Mouse (Mus musculus): ENCODE measurements at regions not wholly inside any gene's neighbourhood (a gene's known extent, or its start where the extent isn't known, plus 50 kb on each side); places are given as distances from the start of the nearest gene placed in this dataset.

DNA sequence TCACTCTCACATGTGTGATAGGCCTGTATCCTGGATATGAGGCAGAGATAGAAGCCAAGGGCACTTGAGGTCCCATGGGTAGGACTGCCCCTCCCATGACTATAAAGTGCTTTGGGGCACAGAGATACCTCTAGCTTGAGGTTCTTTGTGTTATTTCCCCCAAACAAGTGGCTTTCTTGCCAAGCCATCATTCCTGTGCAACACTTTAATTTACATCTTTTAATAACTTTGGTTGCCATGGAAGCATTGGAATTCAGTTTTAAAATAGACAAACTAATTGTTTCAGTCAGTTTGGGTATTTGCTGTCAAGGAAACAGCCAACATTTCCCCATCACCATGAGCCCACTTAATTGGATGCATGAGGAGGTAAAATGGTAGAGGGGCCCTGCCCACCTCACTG lies 97.9 kb upstream of the Rbfox1 start:
- Histone ChIP-seq H3K9ac (ENCODE audit: low read depth, low read length) (no peak overlapping the region), H3K27me3 (ENCODE audit: control insufficient read depth, insufficient read depth, low read depth, low read length) (no peaks in the 10 kb centered on the region), H3K4me3 (ENCODE audit: low read depth, low read length) (no peak overlapping the region), H3K36me3 (ENCODE audit: control insufficient read depth, insufficient read depth, low read length) (no peaks in the 10 kb centered on the region), H3K4me2 (ENCODE audit: low read length) (no peak overlapping the region), H3K9me3 (replicated peaks; ENCODE audit: control insufficient read depth, low read length, poor library complexity, severe bottlenecking) (no peaks in the 10 kb centered on the region), H3K27ac (ENCODE audit: low read length) (no peak overlapping the region), H3K4me1 (ENCODE audit: control insufficient read depth, insufficient read depth, low read length) (no peaks in the 10 kb centered on the region)
- no peak for ATAC-seq

DNA sequence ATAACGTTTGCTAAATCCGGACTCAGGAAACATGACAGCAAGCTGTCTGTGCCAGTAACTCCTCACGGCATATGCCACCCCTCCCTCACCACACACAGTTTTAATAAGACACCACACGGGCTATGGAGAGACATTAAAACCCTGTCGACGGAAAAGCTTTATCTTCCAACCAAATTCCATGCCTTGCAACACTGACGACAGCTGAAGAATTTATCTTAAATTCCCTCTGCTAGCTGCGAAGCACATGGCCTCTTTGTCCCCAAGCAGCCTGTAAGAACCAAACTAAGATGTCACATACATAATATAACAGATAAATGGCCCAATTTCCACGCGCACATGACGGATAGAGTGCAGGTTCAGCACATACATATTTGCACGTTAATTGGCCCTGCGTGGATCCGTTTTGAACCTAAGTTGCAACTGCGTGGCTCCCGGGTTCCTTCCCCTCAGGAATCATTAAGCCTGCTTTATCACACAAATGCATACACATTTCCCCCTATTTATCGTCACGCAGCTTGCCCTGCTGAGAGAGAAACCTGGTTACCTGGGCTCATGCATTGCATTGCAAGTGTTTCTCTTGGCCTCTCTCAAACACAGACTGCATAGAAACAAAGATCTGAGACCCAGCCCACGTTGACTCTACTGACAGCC lies 118.3 kb upstream of the Rbfox1 start:
- WGBS = 43% methylated on average over 19 of the region's 19 CpGs
- H3K4me1 ChIP-seq (ENCODE audit: control insufficient read depth, insufficient read depth, low read length) = peaks cover 14% of the 10 kb centered on the region; the same call in 1 of the 2 replicates
- H3K36me3 ChIP-seq (ENCODE audit: control insufficient read depth, insufficient read depth, low read length) = no peaks in the 10 kb centered on the region
- peak overlapping the region; percentile 47; the same call in 1 of the 2 replicates for H3K9ac ChIP-seq (ENCODE audit: low read depth, low read length)
- H3K27me3 ChIP-seq (ENCODE audit: control insufficient read depth, insufficient read depth, low read depth, low read length) = no peaks in the 10 kb centered on the region
- no peak overlapping the region for H3K4me3 ChIP-seq (ENCODE audit: low read depth, low read length)
- H3K27ac ChIP-seq (ENCODE audit: low read length) = peak overlapping the region; percentile 75
- H3K9me3 ChIP-seq (replicated peaks; ENCODE audit: control insufficient read depth, low read length, poor library complexity, severe bottlenecking) = no peaks in the 10 kb centered on the region
- H3K4me2 ChIP-seq (ENCODE audit: low read length) = no peak overlapping the region
- ATAC-seq = peak; percentile 85

DNA sequence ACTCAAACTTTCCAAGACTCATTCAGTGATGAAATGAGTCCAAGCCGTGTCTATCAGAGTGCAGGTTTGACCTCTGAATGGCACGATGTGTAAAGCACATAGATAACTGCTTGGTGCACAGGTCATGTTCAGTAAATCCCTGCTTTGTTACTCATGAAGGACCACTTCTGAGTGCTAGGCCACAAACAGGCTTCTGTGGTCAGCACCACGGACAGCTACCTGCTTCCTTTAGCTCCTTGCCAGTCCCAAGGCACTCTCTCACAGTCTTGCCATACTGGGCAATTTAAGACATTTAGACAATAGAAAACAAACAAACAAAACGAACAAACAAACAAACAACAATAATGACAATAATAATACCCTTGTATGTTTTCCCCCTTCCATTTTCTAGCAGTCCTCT lies 120.0 kb upstream of the Rbfox1 start:
- ATAC-seq = no peak
- Histone ChIP-seq H3K27me3 (ENCODE audit: control insufficient read depth, insufficient read depth, low read depth, low read length) (no peaks in the 10 kb centered on the region), H3K4me2 (ENCODE audit: low read length) (no peak overlapping the region), H3K36me3 (ENCODE audit: control insufficient read depth, insufficient read depth, low read length) (no peaks in the 10 kb centered on the region), H3K9me3 (replicated peaks; ENCODE audit: control insufficient read depth, low read length, poor library complexity, severe bottlenecking) (no peaks in the 10 kb centered on the region), H3K4me3 (ENCODE audit: low read depth, low read length) (no peak overlapping the region), H3K27ac (ENCODE audit: low read length) (no peak overlapping the region), H3K9ac (ENCODE audit: low read depth, low read length) (no peak overlapping the region), H3K4me1 (ENCODE audit: control insufficient read depth, insufficient read depth, low read length) (peaks cover 14% of the 10 kb centered on the region; the same call in 1 of the 2 replicates)
- WGBS = 34% methylated on average over 4 of the region's 4 CpGs

GRCm38 (mm10) chr16:5760821-5761220 lies 124.3 kb upstream of the Rbfox1 start:
- Histone ChIP-seq H3K4me1 (ENCODE audit: control insufficient read depth, insufficient read depth, low read length) (peaks cover under 1% of the 10 kb centered on the region; the same call in 1 of the 2 replicates), H3K27ac (ENCODE audit: low read length) (no peak overlapping the region), H3K36me3 (ENCODE audit: control insufficient read depth, insufficient read depth, low read length) (no peaks in the 10 kb centered on the region), H3K4me2 (ENCODE audit: low read length) (no peak overlapping the region), H3K9ac (ENCODE audit: low read depth, low read length) (no peak overlapping the region), H3K9me3 (replicated peaks; ENCODE audit: control insufficient read depth, low read length, poor library complexity, severe bottlenecking) (no peaks in the 10 kb centered on the region), H3K27me3 (ENCODE audit: control insufficient read depth, insufficient read depth, low read depth, low read length) (no peaks in the 10 kb centered on the region), H3K4me3 (ENCODE audit: low read depth, low read length) (no peak overlapping the region)
- no peak for ATAC-seq
- WGBS = 92% methylated on average over 4 of the region's 4 CpGs

DNA sequence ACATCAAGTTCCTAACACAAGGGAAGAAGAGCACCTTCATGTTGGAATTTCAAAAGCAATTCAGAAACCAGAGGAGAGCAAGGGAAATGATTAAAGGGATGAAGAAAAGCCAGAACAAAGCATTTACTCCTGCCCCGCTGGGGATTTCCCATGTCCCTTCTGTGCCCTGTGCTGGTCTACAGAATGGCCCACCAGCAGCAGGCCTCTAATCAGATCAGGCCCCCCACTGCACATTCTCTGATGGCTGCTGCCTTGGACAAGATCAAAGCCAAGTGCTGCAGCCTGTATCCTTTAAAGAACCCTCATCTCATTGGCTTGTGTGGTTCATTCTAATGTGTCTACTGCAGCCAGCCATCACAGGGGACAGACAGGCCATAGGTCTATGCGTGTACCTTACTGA lies 126.1 kb upstream of the Rbfox1 start:
- H3K36me3 ChIP-seq (ENCODE audit: control insufficient read depth, insufficient read depth, low read length) = no peaks in the 10 kb centered on the region
- no peaks in the 10 kb centered on the region for H3K27me3 ChIP-seq (ENCODE audit: control insufficient read depth, insufficient read depth, low read depth, low read length)
- no peaks in the 10 kb centered on the region for H3K4me1 ChIP-seq (ENCODE audit: control insufficient read depth, insufficient read depth, low read length)
- no peak overlapping the region for H3K9ac ChIP-seq (ENCODE audit: low read depth, low read length)
- no peaks in the 10 kb centered on the region for H3K9me3 ChIP-seq (replicated peaks; ENCODE audit: control insufficient read depth, low read length, poor library complexity, severe bottlenecking)
- peak; percentile 25; the same call in 1 of the 2 replicates for ATAC-seq
- H3K27ac ChIP-seq (ENCODE audit: low read length) = no peak overlapping the region
- 53% methylated on average over 2 of the region's 2 CpGs for WGBS
- H3K4me2 ChIP-seq (ENCODE audit: low read length) = no peak overlapping the region
- no peak overlapping the region for H3K4me3 ChIP-seq (ENCODE audit: low read depth, low read length)

DNA sequence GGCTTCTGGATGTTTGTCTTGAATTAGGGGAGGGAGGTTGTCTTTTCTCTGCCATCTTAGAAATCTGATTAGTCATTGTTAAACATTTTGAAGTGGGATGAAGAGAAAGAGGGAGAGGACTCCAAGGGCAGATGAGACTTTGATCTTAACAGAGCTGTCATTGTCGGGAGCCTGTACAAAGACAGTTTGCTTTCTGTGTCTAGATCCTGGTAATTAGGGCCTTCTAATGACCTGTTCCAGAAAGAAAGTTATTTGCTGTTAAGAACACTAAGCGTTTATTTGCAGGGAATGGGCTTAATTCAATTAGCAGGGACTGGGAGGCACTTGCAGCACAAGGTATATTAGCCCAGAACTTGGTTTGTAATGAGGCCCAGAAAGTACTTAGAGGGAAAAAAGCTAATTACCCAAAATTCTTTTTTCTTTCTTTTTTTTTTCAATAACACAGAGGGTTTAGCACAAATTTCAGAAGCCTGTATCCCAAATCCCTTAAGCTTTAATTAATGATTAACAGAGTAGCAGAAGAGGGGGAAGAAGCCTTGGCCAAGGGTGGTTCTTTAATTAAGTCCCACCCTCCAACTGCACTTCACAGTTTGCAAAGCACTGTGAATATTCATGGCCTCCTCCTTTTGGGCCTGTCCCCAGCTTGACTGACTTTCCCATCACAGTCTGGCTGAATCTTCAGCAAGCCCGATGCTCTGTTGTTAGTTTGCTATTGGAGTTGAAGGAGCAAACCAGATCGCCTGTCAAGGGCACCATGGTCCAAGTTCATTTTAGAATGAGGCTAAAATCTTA lies 142.2 kb upstream of the Rbfox1 start:
- ATAC-seq = no peak
- no peak overlapping the region for H3K27ac ChIP-seq (ENCODE audit: low read length)
- H3K4me3 ChIP-seq (ENCODE audit: low read depth, low read length) = no peak overlapping the region
- H3K9me3 ChIP-seq (replicated peaks; ENCODE audit: control insufficient read depth, low read length, poor library complexity, severe bottlenecking) = no peaks in the 10 kb centered on the region
- WGBS = 44% methylated on average over 4 of the region's 4 CpGs
- no peak overlapping the region for H3K9ac ChIP-seq (ENCODE audit: low read depth, low read length)
- H3K4me1 ChIP-seq (ENCODE audit: control insufficient read depth, insufficient read depth, low read length) = peaks cover 2% of the 10 kb centered on the region; the same call in 1 of the 2 replicates
- no peaks in the 10 kb centered on the region for H3K36me3 ChIP-seq (ENCODE audit: control insufficient read depth, insufficient read depth, low read length)
- no peaks in the 10 kb centered on the region for H3K27me3 ChIP-seq (ENCODE audit: control insufficient read depth, insufficient read depth, low read depth, low read length)
- H3K4me2 ChIP-seq (ENCODE audit: low read length) = no peak overlapping the region

DNA sequence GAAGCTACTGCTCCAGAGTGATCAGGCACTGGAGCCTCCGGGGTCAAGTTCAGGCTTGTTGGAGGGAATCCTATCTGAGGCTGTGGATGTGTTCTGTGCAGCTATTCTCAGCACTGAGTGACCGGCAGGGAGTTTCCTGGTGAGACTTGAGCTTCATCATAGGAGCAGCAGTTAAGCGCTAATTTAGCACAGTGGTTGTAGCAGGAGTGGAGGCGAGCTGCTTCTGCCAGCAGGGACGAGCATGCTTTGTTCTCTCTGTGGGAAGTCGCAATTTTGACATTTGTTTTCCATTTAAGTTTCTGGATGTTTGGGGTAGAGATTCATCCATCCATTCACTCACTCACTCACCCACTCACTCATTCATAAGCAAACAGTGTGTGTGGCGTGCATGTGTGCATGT lies 144.4 kb upstream of the Rbfox1 start:
- H3K9ac ChIP-seq (ENCODE audit: low read depth, low read length) = no peak overlapping the region
- WGBS = 56% methylated on average over 7 of the region's 7 CpGs
- peaks cover 2% of the 10 kb centered on the region; the same call in 1 of the 2 replicates for H3K4me1 ChIP-seq (ENCODE audit: control insufficient read depth, insufficient read depth, low read length)
- no peak overlapping the region for H3K27ac ChIP-seq (ENCODE audit: low read length)
- no peak overlapping the region for H3K4me2 ChIP-seq (ENCODE audit: low read length)
- H3K9me3 ChIP-seq (replicated peaks; ENCODE audit: control insufficient read depth, low read length, poor library complexity, severe bottlenecking) = no peaks in the 10 kb centered on the region
- no peak overlapping the region for H3K4me3 ChIP-seq (ENCODE audit: low read depth, low read length)
- H3K36me3 ChIP-seq (ENCODE audit: control insufficient read depth, insufficient read depth, low read length) = no peaks in the 10 kb centered on the region
- ATAC-seq = no peak
- no peaks in the 10 kb centered on the region for H3K27me3 ChIP-seq (ENCODE audit: control insufficient read depth, insufficient read depth, low read depth, low read length)

GRCm38 (mm10) chr16:5733608-5734007 lies 151.5 kb upstream of the Rbfox1 start:
- no peak overlapping the region for H3K4me2 ChIP-seq (ENCODE audit: low read length)
- H3K36me3 ChIP-seq (ENCODE audit: control insufficient read depth, insufficient read depth, low read length) = no peaks in the 10 kb centered on the region
- 87% methylated on average over 4 of the region's 4 CpGs for WGBS
- no peak overlapping the region for H3K27ac ChIP-seq (ENCODE audit: low read length)
- no peak overlapping the region for H3K4me3 ChIP-seq (ENCODE audit: low read depth, low read length)
- no peak overlapping the region for H3K9ac ChIP-seq (ENCODE audit: low read depth, low read length)
- no peak for ATAC-seq
- H3K27me3 ChIP-seq (ENCODE audit: control insufficient read depth, insufficient read depth, low read depth, low read length) = no peaks in the 10 kb centered on the region
- no peaks in the 10 kb centered on the region for H3K4me1 ChIP-seq (ENCODE audit: control insufficient read depth, insufficient read depth, low read length)
- no peaks in the 10 kb centered on the region for H3K9me3 ChIP-seq (replicated peaks; ENCODE audit: control insufficient read depth, low read length, poor library complexity, severe bottlenecking)

DNA sequence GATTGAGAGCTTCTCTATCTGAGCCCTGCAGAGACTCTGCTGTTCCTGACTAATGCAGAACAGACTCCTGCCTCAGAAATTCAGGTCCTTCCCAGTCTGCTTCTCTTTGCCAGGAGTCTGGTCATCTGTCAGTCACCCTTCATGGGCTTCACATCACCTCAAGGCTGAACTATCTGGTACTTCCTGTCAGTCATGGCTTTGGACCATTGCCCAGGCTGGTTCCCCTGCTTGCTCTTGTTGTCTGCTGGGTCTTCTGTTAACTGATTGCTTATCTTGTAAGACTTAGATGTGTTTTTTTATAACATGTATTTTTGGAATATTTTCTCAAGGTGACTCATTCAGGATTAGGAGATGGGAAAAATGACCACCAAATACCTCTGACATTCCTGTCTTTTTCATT lies 162.6 kb upstream of the Rbfox1 start:
- Histone ChIP-seq H3K36me3 (ENCODE audit: control insufficient read depth, insufficient read depth, low read length) (no peaks in the 10 kb centered on the region), H3K27me3 (ENCODE audit: control insufficient read depth, insufficient read depth, low read depth, low read length) (no peaks in the 10 kb centered on the region), H3K4me2 (ENCODE audit: low read length) (no peak overlapping the region), H3K27ac (ENCODE audit: low read length) (no peak overlapping the region), H3K9ac (ENCODE audit: low read depth, low read length) (no peak overlapping the region), H3K9me3 (replicated peaks; ENCODE audit: control insufficient read depth, low read length, poor library complexity, severe bottlenecking) (no peaks in the 10 kb centered on the region), H3K4me3 (ENCODE audit: low read depth, low read length) (no peak overlapping the region), H3K4me1 (ENCODE audit: control insufficient read depth, insufficient read depth, low read length) (no peaks in the 10 kb centered on the region)
- ATAC-seq = no peak
